Mouse (Mus musculus) embryonic facial prominence, embryonic 11.5 days (tissue): ENCODE data around the gene Erc2. TPM values are rescaled to one million over a fixed set of nuclear protein-coding genes. Genes with fewer than 3 reads are reported as not detected.

Experiments used
- ATAC-seq: fragments of 200-750 bp; cut with Nextera tagmentation; replicated peaks from 2 replicates; pipeline ENCODE4 v1.8.0; 2017; ENCODE audit warnings: low read depth; ENCODE audit not compliant: insufficient number of reproducible peaks, low FRiP score, low TSS enrichment
- DNase-seq: peaks from one replicate; pipeline ENCODE4 v3.0.0-alpha.2; 2015; ENCODE audit warnings: low spot score
- H3K27ac ChIP-seq: fragments of 300-500 bp; sonication (generic); replicated peaks from 2 replicates; pipeline ENCODE4 v1.5.1; 2014; ENCODE audit warnings: mild to moderate bottlenecking, low read depth, low read length, control low read depth
- H3K27me3 ChIP-seq: fragments of 300-500 bp; sonication (generic); 2 replicates; pipeline ENCODE4 v1.6.1; 2014; ENCODE audit warnings: mild to moderate bottlenecking, low read length, moderate library complexity, mixed read lengths; ENCODE audit not compliant: control insufficient read depth, insufficient read depth
- H3K36me3 ChIP-seq: fragments of 300-500 bp; sonication (generic); replicated peaks from 2 replicates; pipeline ENCODE4 v1.6.1; 2014; ENCODE audit warnings: low read depth, mild to moderate bottlenecking, low read length, moderate library complexity, mixed read lengths; ENCODE audit not compliant: control insufficient read depth, insufficient read depth
- H3K4me1 ChIP-seq: fragments of 300-500 bp; sonication (generic); 2 replicates; pipeline ENCODE4 v1.6.1; 2014; ENCODE audit warnings: low read length, mixed read lengths; ENCODE audit not compliant: control insufficient read depth, insufficient read depth
- H3K4me2 ChIP-seq: fragments of 300-500 bp; sonication (generic); 2 replicates; pipeline ENCODE4 v1.6.1; 2014; ENCODE audit warnings: low read depth, mild to moderate bottlenecking, control low read depth, low read length, moderate library complexity
- H3K4me3 ChIP-seq: fragments of 300-500 bp; sonication (generic); 2 replicates; pipeline ENCODE4 v1.5.1; 2014; ENCODE audit warnings: low read depth, low read length, control low read depth
- H3K9ac ChIP-seq: fragments of 300-500 bp; sonication (generic); replicated peaks from 2 replicates; pipeline ENCODE4 v1.6.1; 2014; ENCODE audit warnings: mild to moderate bottlenecking, control low read depth, low read length
- H3K9me3 ChIP-seq: fragments of 300-500 bp; sonication (generic); replicated peaks from 2 replicates; pipeline ENCODE4 v1.6.1; 2016; ENCODE audit warnings: mild to moderate bottlenecking, low read length, inconsistent platforms, mixed read lengths; ENCODE audit not compliant: control insufficient read depth
- WGBS: fragments of 180-500 bp; shearing (Covaris S2); extraction: QIAGEN DNeasy Blood & Tissue Kit; methylation state at CpG from one replicate; pipeline ENCODE4 v1.1.7; 2014; 5-methylcytosine and 5-hydroxymethylcytosine counted together
- polyA plus RNA-seq: library from polyadenylated mRNA; unstranded; fragments of >200 nt; fragmentation: Nextera tagmentation; extraction: Ambion mirVana; gene quantifications from 2 replicates; pipeline ENCODE4 v1.2.1, GENCODE M21; 2014

Erc2 gene
- polyA plus RNA-seq, 1 experiment from 2014 or later = 5.2 TPM

GRCm38 (mm10) chr14:28362336-28362735 is 740.1 kb downstream of the Erc2 start:
- H3K9me3 ChIP-seq = no peaks in the 10 kb centered on the region
- H3K4me2 ChIP-seq = no peak overlapping the region
- no peaks in the 10 kb centered on the region for H3K27me3 ChIP-seq
- DNase-seq = no peak
- 30% methylated on average over 4 of the region's 4 CpGs for WGBS
- H3K36me3 ChIP-seq = no peaks in the 10 kb centered on the region
- no peak for ATAC-seq
- no peak overlapping the region for H3K9ac ChIP-seq
- H3K27ac ChIP-seq = no peak overlapping the region
- H3K4me1 ChIP-seq = no peaks in the 10 kb centered on the region
- H3K4me3 ChIP-seq = no peak overlapping the region

GRCm38 (mm10) chr14:28370713-28371112 is 748.5 kb downstream of the Erc2 start:
- Histone ChIP-seq H3K4me3 (no peak overlapping the region), H3K27ac (no peak overlapping the region), H3K9ac (no peak overlapping the region), H3K4me1 (no peaks in the 10 kb centered on the region), H3K9me3 (no peaks in the 10 kb centered on the region), H3K4me2 (no peak overlapping the region), H3K36me3 (no peaks in the 10 kb centered on the region), H3K27me3 (no peaks in the 10 kb centered on the region)
- DNase-seq = no peak
- no peak for ATAC-seq
- 71% methylated on average over 8 of the region's 8 CpGs for WGBS

GRCm38 (mm10) chr14:28371651-28372050 is 749.4 kb downstream of the Erc2 start:
- Histone ChIP-seq H3K27ac (no peak overlapping the region), H3K4me2 (no peak overlapping the region), H3K4me1 (0 out of 2 replicates have a peak, but pooled peaks cover 2% of the 10 kb centered on the region), H3K27me3 (no peaks in the 10 kb centered on the region), H3K9me3 (no peaks in the 10 kb centered on the region), H3K9ac (no peak overlapping the region), H3K36me3 (no peaks in the 10 kb centered on the region), H3K4me3 (no peak overlapping the region)
- ATAC-seq (no peak), DNase-seq (peak; percentile 55)
- 57% methylated on average over 10 of the region's 10 CpGs for WGBS

DNA sequence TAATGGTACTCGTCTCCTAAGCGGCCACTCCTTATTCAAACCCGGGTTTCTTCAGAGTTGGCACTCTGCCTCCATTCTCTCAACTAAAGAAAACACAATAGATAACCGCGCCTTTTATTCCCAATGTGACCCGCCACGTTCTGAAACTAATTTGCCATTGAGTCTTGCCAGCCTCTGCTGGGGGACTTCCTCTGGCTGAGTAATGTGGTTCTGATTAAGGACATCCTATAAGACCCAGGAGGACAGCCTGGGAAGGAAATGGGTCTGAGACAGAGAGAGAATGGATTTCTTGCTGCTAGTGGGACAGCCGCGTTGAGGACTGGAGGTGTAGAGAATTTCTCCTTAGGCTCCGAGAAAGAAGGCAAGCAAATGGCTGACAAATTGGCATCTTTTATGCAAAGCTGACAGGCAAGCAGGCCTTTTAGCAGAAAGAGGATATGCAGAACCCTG is 753.4 kb downstream of the Erc2 start:
- no peak overlapping the region for H3K4me2 ChIP-seq
- no peak overlapping the region for H3K4me3 ChIP-seq

GRCm38 (mm10) chr14:28376208-28376805 is 754.1 kb downstream of the Erc2 start:
- Histone ChIP-seq H3K27ac (no peak overlapping the region), H3K4me3 (no peak overlapping the region), H3K9ac (no peak overlapping the region), H3K4me2 (no peak overlapping the region), H3K4me1 (0 out of 2 replicates have a peak, but pooled peaks cover 2% of the 10 kb centered on the region), H3K9me3 (no peaks in the 10 kb centered on the region), H3K36me3 (no peaks in the 10 kb centered on the region), H3K27me3 (no peaks in the 10 kb centered on the region)
- no peak for DNase-seq
- ATAC-seq = no peak
- WGBS = 40% methylated on average over 9 of the region's 9 CpGs

More for the DNA sequence above, 753.4 kb downstream of the Erc2 start:
- ATAC-seq (no peak), DNase-seq (peak; percentile 72)
- no peaks in the 10 kb centered on the region for H3K27me3 ChIP-seq
- no peak overlapping the region for H3K27ac ChIP-seq
- 5% methylated on average over 10 of the region's 10 CpGs for WGBS
- H3K9me3 ChIP-seq = no peaks in the 10 kb centered on the region
- H3K9ac ChIP-seq = no peak overlapping the region
- H3K36me3 ChIP-seq = no peaks in the 10 kb centered on the region
- H3K4me1 ChIP-seq = 0 out of 2 replicates have a peak, but pooled peaks cover 2% of the 10 kb centered on the region

GRCm38 (mm10) chr14:28377519-28377918 is 755.3 kb downstream of the Erc2 start:
- Histone ChIP-seq H3K4me3 (no peak overlapping the region), H3K9ac (no peak overlapping the region), H3K9me3 (no peaks in the 10 kb centered on the region), H3K27ac (no peak overlapping the region), H3K27me3 (no peaks in the 10 kb centered on the region), H3K4me1 (0 out of 2 replicates have a peak, but pooled peaks cover 2% of the 10 kb centered on the region), H3K36me3 (no peaks in the 10 kb centered on the region), H3K4me2 (no peak overlapping the region)
- no peak for DNase-seq
- 71% methylated on average over 3 of the region's 3 CpGs for WGBS
- no peak for ATAC-seq

DNA sequence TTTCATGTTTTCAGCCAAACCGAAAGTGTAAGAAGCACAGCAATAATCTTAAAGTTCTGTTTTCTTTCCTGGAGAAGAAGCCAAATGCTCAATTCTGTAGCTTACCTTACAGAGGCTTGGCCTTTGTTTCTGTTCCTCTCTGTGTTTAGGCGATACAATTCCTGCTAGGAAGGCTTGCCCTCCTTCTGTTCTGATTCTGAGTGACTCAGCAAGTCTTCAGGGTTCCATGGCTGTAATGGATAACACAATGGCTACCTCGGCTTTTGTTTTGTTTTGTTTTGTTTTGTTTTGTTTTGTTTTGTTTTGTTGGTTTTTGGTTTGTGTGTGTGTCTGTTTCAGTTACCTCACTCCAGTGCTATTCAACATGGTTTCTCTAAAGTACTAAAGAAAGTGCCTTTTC is 757.9 kb downstream of the Erc2 start:
- Histone ChIP-seq H3K9ac (no peak overlapping the region), H3K4me3 (no peak overlapping the region), H3K4me2 (no peak overlapping the region), H3K36me3 (no peaks in the 10 kb centered on the region), H3K4me1 (0 out of 2 replicates have a peak, but pooled peaks cover 2% of the 10 kb centered on the region), H3K9me3 (no peaks in the 10 kb centered on the region), H3K27ac (no peak overlapping the region), H3K27me3 (no peaks in the 10 kb centered on the region)
- DNase-seq = no peak
- 70% methylated on average over 3 of the region's 3 CpGs for WGBS
- ATAC-seq = no peak

DNA sequence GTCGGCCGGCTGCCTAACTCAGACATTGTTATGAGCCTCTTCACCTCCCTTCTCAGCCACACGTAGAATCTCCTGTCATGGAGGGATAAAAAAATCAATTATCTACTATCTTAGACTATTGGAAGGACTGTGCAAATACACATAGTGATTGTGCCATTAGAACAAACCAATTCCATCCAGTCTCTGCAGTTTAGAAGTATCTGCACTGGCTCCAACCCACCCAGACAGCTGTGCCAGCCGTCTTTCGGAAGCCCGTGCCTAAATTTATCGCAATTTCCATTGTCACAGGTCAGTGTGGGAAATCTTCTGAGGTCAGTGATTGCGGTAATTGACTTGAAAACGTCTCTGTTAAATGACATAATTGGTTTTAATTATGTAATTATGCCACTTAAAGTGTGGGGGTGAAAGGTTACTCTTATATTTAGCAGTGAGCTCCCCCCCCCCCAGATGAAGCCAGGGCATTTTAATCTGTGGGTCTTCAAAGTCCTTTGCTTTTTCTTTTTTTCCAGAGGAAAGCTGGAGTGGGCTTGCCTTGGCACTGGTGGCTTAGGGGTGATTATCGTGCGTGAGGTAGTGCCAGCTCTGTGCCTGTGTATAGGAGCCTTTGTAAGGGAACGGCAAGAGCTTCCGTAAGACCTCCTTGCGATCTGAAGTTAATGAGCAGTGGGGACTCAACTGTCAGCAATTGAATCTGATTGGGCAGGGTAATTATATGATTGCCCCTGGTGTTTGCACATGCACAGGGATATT is 759.7 kb downstream of the Erc2 start:
- WGBS = 41% methylated on average over 14 of the region's 14 CpGs
- Histone ChIP-seq H3K27me3 (no peaks in the 10 kb centered on the region), H3K27ac (no peak overlapping the region), H3K4me2 (no peak overlapping the region; the same call in 1 of the 2 replicates), H3K9ac (no peak overlapping the region), H3K4me1 (no peaks in the 10 kb centered on the region), H3K4me3 (no peak overlapping the region), H3K36me3 (no peaks in the 10 kb centered on the region), H3K9me3 (no peaks in the 10 kb centered on the region)
- ATAC-seq (no peak), DNase-seq (no peak)
